Mouse (Mus musculus) erythroblast, embryonic 14.5 days (primary cell): ENCODE measurements around the gene Micu1.

Experiments
- GATA1 ChIP-seq: IDR thresholded peaks from 2 replicates; pipeline ENCODE4 v1.6.1; 2012; ENCODE audit warnings: low read length, inconsistent platforms, mixed read lengths
- TAL1 ChIP-seq: IDR thresholded peaks from 3 replicates; pipeline ENCODE4 v1.6.1; 2012; ENCODE audit warnings: low read length, inconsistent platforms, mixed read lengths

DNA sequence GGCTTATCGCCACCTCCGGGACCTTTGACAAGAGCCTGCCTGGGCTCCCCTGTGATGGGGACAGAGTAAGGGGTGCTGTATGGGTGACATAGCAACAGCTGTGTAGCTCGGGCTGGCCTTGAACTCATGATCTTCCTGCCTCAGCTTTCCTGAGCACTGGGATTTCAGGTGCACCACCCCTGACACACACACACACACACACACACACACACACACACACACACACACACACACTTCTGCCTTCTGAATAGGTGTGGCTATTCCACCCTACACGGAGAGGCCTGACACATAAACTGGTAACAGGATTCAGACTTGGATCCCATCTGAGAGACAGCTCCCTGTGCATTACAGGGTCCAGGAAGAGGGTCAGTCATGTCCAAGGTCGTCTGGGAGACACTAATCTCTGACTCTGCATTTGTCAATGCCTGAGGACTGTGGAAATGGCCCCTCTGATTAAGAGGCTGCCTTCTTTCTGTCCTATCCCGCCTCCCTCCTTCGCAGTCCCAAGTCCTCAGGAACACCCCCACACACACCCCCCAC, 206.6 kb downstream of the Micu1 start:
- no peak for TF ChIP-seq GATA1
- no peak for TF ChIP-seq TAL1
